ENCODE assay signal across 21 mouse cellular contexts in the genomic region with DNA sequence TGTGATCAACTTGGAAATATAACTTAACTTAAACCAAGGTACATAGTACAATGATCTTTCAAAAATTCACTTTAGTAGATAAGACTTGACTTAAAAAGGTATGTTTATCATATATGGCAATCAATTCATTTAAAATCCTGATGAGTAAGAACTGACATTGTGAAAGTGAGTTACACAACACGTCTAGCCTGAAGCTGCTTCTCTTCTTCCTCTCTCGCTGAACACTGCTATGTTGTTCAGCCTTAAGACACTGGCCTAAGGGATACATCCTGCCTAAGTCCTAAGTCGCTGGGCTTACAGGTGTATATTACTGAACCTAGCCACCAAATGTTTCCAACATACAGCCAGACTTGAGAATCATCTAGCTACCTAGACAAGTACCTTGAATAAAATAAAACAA.
DNase-seq lines count a peak whose midpoint lies in the region; ATAC-seq lines count a peak whose summit lies in the region.
"Had no signal": no experiment of that assay in that cellular context is flagged by ENCODE, and none has a peak within 500 bp of the region (broad histone marks: within the 10 kb centered on the region; RNA-seq: fewer than 3 reads in every experiment).

No protein-coding gene starts in this region.

- peak; percentile 80 for DNase-seq in 416B (ENCODE audit: low read depth)
- no peak for DNase-seq in kidney, adult 11 months
- DNase-seq in Muller cell, postnatal 12 days (ENCODE audit: inconsistent ontology term), result no peak
- no peak for DNase-seq in frontal cortex, postnatal 10 days (ENCODE audit: low spot score in 2 of 2)
- DNase-seq: adrenal gland, adult 8-10 months; adrenal gland, postnatal 14 days; adrenal gland, postnatal 36 days; cerebellum, adult 11-12 months; cerebellum, adult 2 months; cerebellum, adult 9-10 months; cerebellum, postnatal 10 days; cerebellum, postnatal 25 days; embryo, embryonic 11 days; forebrain, postnatal 0 days had no signal

- ATAC-seq in common myeloid progenitor, adult 5-6 weeks (replicated peaks; ENCODE audit: low read depth, poor library complexity, severe bottlenecking), result 0 out of 2 replicates have a peak, but pooled peaks have one; percentile 58
- peak; percentile 92 for ATAC-seq in granulocyte monocyte progenitor cell, adult 5-6 weeks (replicated peaks; ENCODE audit: poor library complexity, severe bottlenecking)
- peak; percentile 87 for ATAC-seq in megakaryocyte progenitor cell, adult 5-6 weeks (replicated peaks; ENCODE audit: poor library complexity)
- ATAC-seq: activated CD4-positive, CD25-positive, alpha-beta regulatory T cell, adult 4 months; forebrain, embryonic 13.5 days; forebrain, embryonic 15.5 days; forebrain, postnatal 0 days; Patski had no signal
